17 mouse cellular contexts compared by ENCODE assay signal in the genomic region with DNA sequence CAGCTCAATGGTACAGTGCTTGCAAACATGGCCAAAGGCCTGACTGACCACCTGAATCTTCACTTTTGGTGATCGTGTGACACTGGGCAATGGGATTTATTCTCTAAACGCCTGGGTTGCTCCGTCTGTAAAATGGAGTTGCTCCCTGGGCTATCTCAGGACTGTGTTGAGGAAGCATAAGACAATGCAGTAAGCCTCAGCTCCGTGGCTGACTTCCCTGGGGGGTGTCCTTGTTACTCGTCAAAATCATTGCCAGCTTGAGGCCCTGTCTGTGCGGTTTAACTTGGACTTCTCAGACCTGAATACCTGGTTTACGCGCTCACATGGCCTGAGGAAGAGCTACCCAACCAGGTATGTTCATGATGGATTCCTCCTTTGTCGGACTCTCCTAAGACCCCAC.
DNase-seq lines count a peak whose midpoint lies in the region; ATAC-seq and TF ChIP-seq lines count a peak whose summit lies in the region.
"Had no signal": no experiment of that assay in that cellular context is flagged by ENCODE, and none has a peak within 500 bp of the region (broad histone marks: within the 10 kb centered on the region; RNA-seq: fewer than 3 reads in every experiment).

No protein-coding gene starts in this region.

- H3K27me3 ChIP-seq in hindbrain, embryonic 14.5 days (ENCODE audit: control insufficient read depth, insufficient read depth, low read length): no peaks in the 10 kb centered on the region
- H3K27me3 ChIP-seq in midbrain, embryonic 15.5 days (replicated peaks): no peaks in the 10 kb centered on the region
- H3K27me3 ChIP-seq: embryonic facial prominence, embryonic 12.5 days; kidney, embryonic 15.5 days had no signal

- H3K4me3 ChIP-seq in layer of hippocampus, adult 2 months: no peak overlapping the region
- peak overlapping the region; percentile 49; the same call in 1 of the 2 replicates for H3K4me3 ChIP-seq in hindbrain, embryonic 14.5 days (replicated peaks; ENCODE audit: low read length)
- no peak overlapping the region for H3K4me3 ChIP-seq in midbrain, embryonic 15.5 days

- no peak for ATAC-seq in hindbrain, embryonic 14.5 days (ENCODE audit: low FRiP score)
- ATAC-seq in midbrain, embryonic 15.5 days (replicated peaks): no peak

- H3K9me3 ChIP-seq in hindbrain, embryonic 14.5 days (ENCODE audit: control insufficient read depth, low read length): no peaks in the 10 kb centered on the region
- H3K9me3 ChIP-seq in midbrain, embryonic 15.5 days: no peaks in the 10 kb centered on the region
- H3K9me3 ChIP-seq: embryonic facial prominence, embryonic 12.5 days; kidney, embryonic 15.5 days had no signal

- H3K27ac ChIP-seq in layer of hippocampus, adult 2 months: peak overlapping the region; percentile 97
- H3K27ac ChIP-seq in hindbrain, embryonic 14.5 days: peak overlapping the region; percentile 100
- H3K27ac ChIP-seq in midbrain, embryonic 15.5 days: peak overlapping the region; percentile 92

- no peaks in the 10 kb centered on the region for H3K36me3 ChIP-seq in hindbrain, embryonic 14.5 days (replicated peaks; ENCODE audit: control insufficient read depth, insufficient read depth)
- H3K36me3 ChIP-seq in midbrain, embryonic 15.5 days (replicated peaks): no peaks in the 10 kb centered on the region
- H3K36me3 ChIP-seq: embryonic facial prominence, embryonic 12.5 days; kidney, embryonic 15.5 days had no signal

- 85% methylated on average over 9 of the region's 9 CpGs for WGBS in hindbrain, embryonic 14.5 days
- 80% methylated on average over 9 of the region's 9 CpGs for WGBS in midbrain, embryonic 15.5 days

- no peak for TF ChIP-seq CTCF in layer of hippocampus, adult 2 months (conservative IDR thresholded peaks at IDR 0.05)

- H3K4me2 ChIP-seq in hindbrain, embryonic 14.5 days (replicated peaks): peak overlapping the region; percentile 97; the same call in 1 of the 2 replicates
- peak overlapping the region; percentile 62; the same call in 1 of the 2 replicates for H3K4me2 ChIP-seq in midbrain, embryonic 15.5 days

- H3K4me1 ChIP-seq in hindbrain, embryonic 14.5 days (replicated peaks; ENCODE audit: control insufficient read depth, insufficient read depth, low read length): peaks cover 35% of the 10 kb centered on the region
- H3K4me1 ChIP-seq in midbrain, embryonic 15.5 days: peaks cover 40% of the 10 kb centered on the region

- peak; percentile 64 for DNase-seq in cerebellum, adult 11-12 months
- DNase-seq in cerebellum, adult 18-20 months: no peak
- no peak for DNase-seq in layer of hippocampus, adult 2 months (ENCODE audit: low spot score in 2 of 2)
- DNase-seq in layer of hippocampus, adult 8-10 months (ENCODE audit: low spot score in 2 of 2): no peak
- DNase-seq in hindbrain, embryonic 14.5 days (ENCODE audit: low spot score): no peak
- no peak for DNase-seq in thymus, postnatal 25 days
- no peak for DNase-seq in retina, postnatal 1 day
- DNase-seq: adrenal gland, postnatal 36 days; heart, adult 18-20 months; heart, postnatal 4 days; left cerebral cortex, postnatal 4 days; lung, embryonic 14.5 days; right cerebral cortex, postnatal 14 days; thymus, postnatal 36 days had no signal

- peak overlapping the region; percentile 93; the same call in 1 of the 2 replicates for H3K9ac ChIP-seq in hindbrain, embryonic 14.5 days
- H3K9ac ChIP-seq in midbrain, embryonic 15.5 days: no peak overlapping the region
